Comparison of ENCODE assay signal across 16 mouse cellular contexts in genomic region chr10:37286305-37286704, GRCm38 (mm10).
"Had no signal": no experiment of that assay in that cellular context is flagged by ENCODE, and none has a peak within 500 bp of the region (broad histone marks: within the 10 kb centered on the region; RNA-seq: fewer than 3 reads in every experiment).

No protein-coding gene starts in this region.

- H3K9ac ChIP-seq: hindbrain, embryonic 12.5 days; limb, embryonic 12.5 days; liver, embryonic 15.5 days; midbrain, embryonic 12.5 days; stomach, embryonic 15.5 days had no signal

- H3K4me3 ChIP-seq: hindbrain, embryonic 12.5 days; layer of hippocampus, adult 2 months; limb, embryonic 12.5 days; liver, embryonic 15.5 days; megakaryocyte, embryonic 14.5 days; midbrain, embryonic 12.5 days; stomach, embryonic 15.5 days had no signal

- H3K4me2 ChIP-seq: hindbrain, embryonic 12.5 days; limb, embryonic 12.5 days; liver, embryonic 15.5 days; midbrain, embryonic 12.5 days; stomach, embryonic 15.5 days had no signal

- H3K27me3 ChIP-seq: hindbrain, embryonic 12.5 days; limb, embryonic 12.5 days; liver, embryonic 15.5 days; megakaryocyte, embryonic 14.5 days; midbrain, embryonic 12.5 days; stomach, embryonic 15.5 days had no signal

- H3K9me3 ChIP-seq: hindbrain, embryonic 12.5 days; limb, embryonic 12.5 days; liver, embryonic 15.5 days; megakaryocyte, embryonic 14.5 days; midbrain, embryonic 12.5 days; stomach, embryonic 15.5 days had no signal

- H3K27ac ChIP-seq: hindbrain, embryonic 12.5 days; layer of hippocampus, adult 2 months; limb, embryonic 12.5 days; liver, embryonic 15.5 days; macrophage; midbrain, embryonic 12.5 days; stomach, embryonic 15.5 days had no signal

- ATAC-seq: hindbrain, embryonic 16.5 days; inflammation-experienced regulatory T-cells, adult 6 months; intestine, postnatal 0 days had no signal

- H3K4me1 ChIP-seq: hindbrain, embryonic 12.5 days; limb, embryonic 12.5 days; midbrain, embryonic 12.5 days; stomach, embryonic 15.5 days had no signal

- DNase-seq: liver; lung, adult 2 months; right cerebral cortex, postnatal 14 days; thymus, adult 2 months; thymus, postnatal 36 days had no signal

- H3K36me3 ChIP-seq: hindbrain, embryonic 12.5 days; limb, embryonic 12.5 days; liver, embryonic 15.5 days; midbrain, embryonic 12.5 days; stomach, embryonic 15.5 days had no signal
